Mouse (Mus musculus): ENCODE results near the gene Utrn.

DNA sequence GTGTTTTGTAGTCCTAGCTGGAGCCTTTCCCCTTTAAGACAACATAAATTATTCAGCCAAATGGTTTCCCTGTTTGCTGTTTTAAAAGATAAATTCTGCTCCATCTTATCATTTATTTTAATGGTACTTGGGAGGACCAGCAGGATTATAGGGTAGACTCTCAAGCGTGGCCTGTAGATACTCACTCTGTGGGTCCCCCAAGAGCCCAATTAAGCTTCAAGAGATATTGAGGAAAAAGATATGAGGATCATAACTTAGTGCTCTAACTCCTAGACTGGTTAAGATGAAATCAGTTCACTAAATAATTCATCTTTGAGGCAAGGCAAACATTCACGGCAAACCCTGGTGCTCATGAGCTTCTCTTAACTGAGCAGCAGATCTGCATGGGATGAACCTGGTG is 493.1 kb downstream of the Utrn start:
- TF ChIP-seq CTCF (IDR thresholded peaks at IDR 0.05; ENCODE audit: borderline replicate concordance, insufficient read depth, low read length) (no peak), POLR2A (IDR thresholded peaks at IDR 0.05; ENCODE audit: low read depth, low read length) (no peak)
